Mouse (Mus musculus): ENCODE measurements around the gene Mfap5.

GRCm38 (mm10) chr6:122458946-122459693 is 46.5 kb upstream of the Mfap5 start:
- TF ChIP-seq CTCF (IDR thresholded peaks at IDR 0.05; ENCODE audit: extremely low read depth, insufficient read depth, low read length) (no peak), POLR2A (IDR thresholded peaks at IDR 0.05; ENCODE audit: extremely low read depth, insufficient read depth, low read length) (no peak)
